20 mouse cellular contexts compared by ENCODE assay signal in the genomic region with DNA sequence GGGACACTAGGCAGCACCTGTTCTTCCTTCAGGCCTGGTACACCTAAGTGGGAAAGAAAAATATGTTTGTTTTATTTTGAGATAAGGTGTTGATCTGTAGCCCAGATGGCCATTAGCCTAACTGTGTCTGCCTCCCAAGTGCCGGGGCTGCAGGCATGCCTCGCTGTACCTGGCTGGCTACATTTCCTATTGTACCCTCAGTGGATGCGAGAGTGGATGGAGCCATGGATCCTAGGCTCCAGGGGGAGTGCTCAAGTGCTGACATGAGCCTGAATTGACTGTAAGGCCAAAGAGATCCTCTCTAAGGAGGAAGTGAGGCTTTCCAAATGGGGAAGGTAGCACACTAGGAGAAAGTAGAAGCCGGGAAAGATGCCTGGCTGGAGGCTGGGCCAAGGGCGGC. TPM values are rescaled to one million over a fixed set of nuclear protein-coding genes. Genes with fewer than 3 reads are reported as not detected.
DNase-seq lines count a peak whose midpoint lies in the region; ATAC-seq and TF ChIP-seq lines count a peak whose summit lies in the region.
"Had no signal": no experiment of that assay in that cellular context is flagged by ENCODE, and none has a peak within 500 bp of the region (broad histone marks: within the 10 kb centered on the region; RNA-seq: fewer than 3 reads in every experiment).

No protein-coding gene starts in this region.

- WGBS in forebrain, embryonic 10.5 days: 79% methylated on average over 5 of the region's 5 CpGs
- WGBS in forebrain, embryonic 11.5 days: 87% methylated on average over 5 of the region's 5 CpGs
- 66% methylated on average over 5 of the region's 5 CpGs for WGBS in liver, embryonic 13.5 days (ENCODE audit: insufficient replicate concordance)
- 69% methylated on average over 5 of the region's 5 CpGs for WGBS in liver, embryonic 12.5 days (ENCODE audit: insufficient replicate concordance)

- H3K36me3 ChIP-seq in forebrain, embryonic 10.5 days (replicated peaks): peaks cover 23% of the 10 kb centered on the region
- H3K36me3 ChIP-seq in forebrain, embryonic 11.5 days (ENCODE audit: control insufficient read depth, insufficient read depth, low read length): no peaks in the 10 kb centered on the region
- H3K36me3 ChIP-seq in liver, embryonic 13.5 days: peaks cover 19% of the 10 kb centered on the region
- peaks cover 21% of the 10 kb centered on the region for H3K36me3 ChIP-seq in liver, embryonic 12.5 days
- peaks cover 2% of the 10 kb centered on the region for H3K36me3 ChIP-seq in testis, adult 2 months (ENCODE audit: control insufficient read depth, insufficient read depth, low read length)

- H3K27ac ChIP-seq in forebrain, embryonic 10.5 days: 0 out of 2 replicates have a peak overlapping the region, but pooled peaks have one; percentile 35
- H3K27ac ChIP-seq in forebrain, embryonic 11.5 days (ENCODE audit: low read depth, low read length): no peak overlapping the region
- H3K27ac ChIP-seq in liver, embryonic 13.5 days: 0 out of 2 replicates have a peak overlapping the region, but pooled peaks have one; percentile 13
- no peak overlapping the region for H3K27ac ChIP-seq in liver, embryonic 12.5 days
- peak overlapping the region; percentile 97 for H3K27ac ChIP-seq in testis, adult 2 months (ENCODE audit: control insufficient read depth, insufficient read depth, low read depth, low read length)

- peaks cover 58% of the 10 kb centered on the region for H3K27me3 ChIP-seq in forebrain, embryonic 10.5 days (ENCODE audit: poor library complexity, severe bottlenecking)
- peaks cover 14% of the 10 kb centered on the region for H3K27me3 ChIP-seq in forebrain, embryonic 11.5 days (ENCODE audit: control insufficient read depth, insufficient read depth, low read length)
- peaks cover 44% of the 10 kb centered on the region for H3K27me3 ChIP-seq in liver, embryonic 13.5 days
- H3K27me3 ChIP-seq in liver, embryonic 12.5 days (replicated peaks): peaks cover 45% of the 10 kb centered on the region
- H3K27me3 ChIP-seq in testis, adult 2 months (ENCODE audit: control insufficient read depth, insufficient read depth, low read length): no peaks in the 10 kb centered on the region
- H3K27me3 ChIP-seq: embryonic facial prominence, embryonic 15.5 days; Patski had no signal

- no peak overlapping the region for H3K9ac ChIP-seq in forebrain, embryonic 11.5 days (ENCODE audit: low read length)
- H3K9ac ChIP-seq in liver, embryonic 13.5 days: no peak overlapping the region
- H3K9ac ChIP-seq in liver, embryonic 12.5 days: no peak overlapping the region
- H3K9ac ChIP-seq: embryonic facial prominence, embryonic 15.5 days; hindbrain, embryonic 15.5 days had no signal

- no peak for TF ChIP-seq POLR2A in testis, adult 2 months (IDR thresholded peaks at IDR 0.05; ENCODE audit: control insufficient read depth, low read depth, low read length)

- no peak overlapping the region for H3K4me3 ChIP-seq in forebrain, embryonic 10.5 days
- H3K4me3 ChIP-seq in forebrain, embryonic 11.5 days (ENCODE audit: low read depth, low read length): no peak overlapping the region
- H3K4me3 ChIP-seq in liver, embryonic 13.5 days (replicated peaks): no peak overlapping the region
- H3K4me3 ChIP-seq in liver, embryonic 12.5 days: no peak overlapping the region
- H3K4me3 ChIP-seq in testis, adult 2 months (ENCODE audit: control insufficient read depth, low read depth, low read length): peak overlapping the region; percentile 88

- H3K4me1 ChIP-seq in forebrain, embryonic 10.5 days: peaks cover 66% of the 10 kb centered on the region
- H3K4me1 ChIP-seq in forebrain, embryonic 11.5 days (replicated peaks; ENCODE audit: control insufficient read depth, insufficient read depth, low read length): peaks cover 26% of the 10 kb centered on the region
- H3K4me1 ChIP-seq in liver, embryonic 13.5 days (replicated peaks): peaks cover 59% of the 10 kb centered on the region
- H3K4me1 ChIP-seq in liver, embryonic 12.5 days: peaks cover 61% of the 10 kb centered on the region
- peaks cover 13% of the 10 kb centered on the region for H3K4me1 ChIP-seq in testis, adult 2 months (ENCODE audit: control insufficient read depth, insufficient read depth, low read length)

- H3K9me3 ChIP-seq in forebrain, embryonic 10.5 days: no peaks in the 10 kb centered on the region
- H3K9me3 ChIP-seq in forebrain, embryonic 11.5 days (ENCODE audit: control insufficient read depth, low read length): no peaks in the 10 kb centered on the region
- no peaks in the 10 kb centered on the region for H3K9me3 ChIP-seq in liver, embryonic 13.5 days (replicated peaks)
- no peaks in the 10 kb centered on the region for H3K9me3 ChIP-seq in liver, embryonic 12.5 days (replicated peaks)
- H3K9me3 ChIP-seq: embryonic facial prominence, embryonic 15.5 days; forebrain, embryonic 12.5 days; hindbrain, embryonic 15.5 days had no signal

- no peak overlapping the region for H3K4me2 ChIP-seq in forebrain, embryonic 11.5 days (ENCODE audit: low read depth, low read length, severe bottlenecking)
- H3K4me2 ChIP-seq in liver, embryonic 13.5 days: no peak overlapping the region
- H3K4me2 ChIP-seq in liver, embryonic 12.5 days: no peak overlapping the region

- DNase-seq in forebrain, embryonic 10.5 days (ENCODE audit: extremely low spot score, low spot score): no peak
- no peak for DNase-seq in forebrain, embryonic 11.5 days (ENCODE audit: low spot score)
- DNase-seq in liver, embryonic 13.5 days: no peak
- DNase-seq in testis, postnatal 14 days (ENCODE audit: low spot score): no peak
- no peak for DNase-seq in MN1 (ENCODE audit: low spot score)
- DNase-seq: adrenal gland, postnatal 14 days; cerebellum, adult 18-20 months; cerebellum, adult 9-11 months; cerebellum, postnatal 36 days; gastrocnemius, postnatal 14 days had no signal

- ATAC-seq in forebrain, embryonic 11.5 days (replicated peaks; ENCODE audit: low FRiP score): no peak
- no peak for ATAC-seq in liver, embryonic 13.5 days (ENCODE audit: low read depth)
- ATAC-seq in liver, embryonic 12.5 days: no peak
- ATAC-seq: activated CD4-positive, CD25-positive, alpha-beta regulatory T cell, adult 4 months; inflammation-experienced regulatory T-cells, adult 6 months; Patski had no signal

- TF ChIP-seq CTCF in testis, adult 2 months (IDR thresholded peaks at IDR 0.05; ENCODE audit: control insufficient read depth, insufficient read depth, insufficient replicate concordance, low read depth, low read length): no peak

RNA-seq across cellular contexts. Expression of a gene that starts 0.9 kb away (rescaled TPM):
- polyA plus RNA-seq in forebrain, embryonic 10.5 days (2016; fragmentation: Nextera tagmentation; extraction: Ambion mirVana): 0.74 and 1.4 TPM in 2 replicates
- 1.1 and 2.3 TPM in 2 replicates for polyA plus RNA-seq in forebrain, embryonic 11.5 days (2014; fragmentation: Nextera tagmentation; extraction: Ambion mirVana)
- polyA plus RNA-seq in liver, embryonic 13.5 days (2015; fragmentation: Nextera tagmentation; extraction: Ambion mirVana): 0.21 TPM in 1 of 2 replicates, not detected in the other
- polyA plus RNA-seq in liver, embryonic 12.5 days (2016; fragmentation: Nextera tagmentation; extraction: Ambion mirVana): not detected in 2 replicates
- 245 and 272 TPM in 2 replicates for polyA plus RNA-seq in testis, adult 2 months (2012; rRNA removed)
- polyA plus RNA-seq: erythroblast, embryonic 14.5 days; heart, embryonic 11.5 days had no signal

RNA-seq across cellular contexts. Expression of a gene that starts 3.4 kb away (rescaled TPM):
- 57.4 and 59.6 TPM in 2 replicates for polyA plus RNA-seq in forebrain, embryonic 10.5 days (2016; fragmentation: Nextera tagmentation; extraction: Ambion mirVana)
- 48.2 and 51.8 TPM in 2 replicates for polyA plus RNA-seq in forebrain, embryonic 11.5 days (2014; fragmentation: Nextera tagmentation; extraction: Ambion mirVana)
- 17.5 and 18.2 TPM in 2 replicates for polyA plus RNA-seq in liver, embryonic 13.5 days (2015; fragmentation: Nextera tagmentation; extraction: Ambion mirVana)
- 22.2 and 24.8 TPM in 2 replicates for polyA plus RNA-seq in liver, embryonic 12.5 days (2016; fragmentation: Nextera tagmentation; extraction: Ambion mirVana)
- 62.8 and 63.4 TPM in 2 replicates for polyA plus RNA-seq in testis, adult 2 months (2012; rRNA removed)

RNA-seq across cellular contexts. Expression of a gene that starts 5.9 kb away (rescaled TPM):
- polyA plus RNA-seq in forebrain, embryonic 10.5 days (2016; fragmentation: Nextera tagmentation; extraction: Ambion mirVana): 36.7 and 37.3 TPM in 2 replicates
- polyA plus RNA-seq in forebrain, embryonic 11.5 days (2014; fragmentation: Nextera tagmentation; extraction: Ambion mirVana): 40.7 and 43.7 TPM in 2 replicates
- 14.3 and 16.0 TPM in 2 replicates for polyA plus RNA-seq in liver, embryonic 13.5 days (2015; fragmentation: Nextera tagmentation; extraction: Ambion mirVana)
- 15.3 and 16.0 TPM in 2 replicates for polyA plus RNA-seq in liver, embryonic 12.5 days (2016; fragmentation: Nextera tagmentation; extraction: Ambion mirVana)
- 34.7 and 40.3 TPM in 2 replicates for polyA plus RNA-seq in testis, adult 2 months (2012; rRNA removed)

RNA-seq across cellular contexts. Expression of a gene that starts 6.0 kb away (rescaled TPM):
- polyA plus RNA-seq in forebrain, embryonic 10.5 days (2016; fragmentation: Nextera tagmentation; extraction: Ambion mirVana): 20.4 and 21.0 TPM in 2 replicates
- polyA plus RNA-seq in forebrain, embryonic 11.5 days (2014; fragmentation: Nextera tagmentation; extraction: Ambion mirVana): 14.3 and 18.7 TPM in 2 replicates
- polyA plus RNA-seq in liver, embryonic 13.5 days (2015; fragmentation: Nextera tagmentation; extraction: Ambion mirVana): 17.4 and 17.7 TPM in 2 replicates
- 18.5 and 19.5 TPM in 2 replicates for polyA plus RNA-seq in liver, embryonic 12.5 days (2016; fragmentation: Nextera tagmentation; extraction: Ambion mirVana)
- polyA plus RNA-seq in testis, adult 2 months (2012; rRNA removed): 28.3 and 29.4 TPM in 2 replicates

RNA-seq across cellular contexts. Expression of a gene that starts 14.2 kb away (rescaled TPM):
- 33.0 and 35.8 TPM in 2 replicates for polyA plus RNA-seq in forebrain, embryonic 10.5 days (2016; fragmentation: Nextera tagmentation; extraction: Ambion mirVana)
- polyA plus RNA-seq in forebrain, embryonic 11.5 days (2014; fragmentation: Nextera tagmentation; extraction: Ambion mirVana): 40.2 and 43.7 TPM in 2 replicates
- polyA plus RNA-seq in liver, embryonic 13.5 days (2015; fragmentation: Nextera tagmentation; extraction: Ambion mirVana): 16.5 and 18.3 TPM in 2 replicates
- 25.9 and 26.4 TPM in 2 replicates for polyA plus RNA-seq in liver, embryonic 12.5 days (2016; fragmentation: Nextera tagmentation; extraction: Ambion mirVana)
- polyA plus RNA-seq in testis, adult 2 months (2012; rRNA removed): 38.3 and 46.9 TPM in 2 replicates

Comparison
In these comparisons a context has a peak if more than half of its experiments do, and no peak if none do; other contexts are left out.
1. H3K27ac ChIP-seq: peak in forebrain, embryonic 10.5 days (single experiment), liver, embryonic 13.5 days (single experiment) and testis, adult 2 months (single experiment); none in forebrain, embryonic 11.5 days (single experiment) and liver, embryonic 12.5 days (single experiment).
2. RNA of a gene that starts 0.9 kb away (polyA plus RNA-seq): 245 to 272 TPM in testis, adult 2 months; 0.74 to 1.4 TPM in forebrain, embryonic 10.5 days, 1.1 to 2.3 TPM in forebrain, embryonic 11.5 days, not detected in liver, embryonic 12.5 days and 0.21 TPM in liver, embryonic 13.5 days; every median in the first group is over 10 times any median in the second.